Mouse (Mus musculus) G1E (cell line): ENCODE results near the gene Rab7. TPM values are rescaled to one million over a fixed set of nuclear protein-coding genes. Genes with fewer than 3 reads are reported as not detected.

Source experiments
- ATAC-seq: 2 replicates; pipeline ENCODE4 v1.8.0; 2016; ENCODE audit warnings: mild to moderate bottlenecking; ENCODE audit not compliant: insufficient number of reproducible peaks, poor library complexity, low FRiP score, severe bottlenecking; ENCODE audit errors: extremely low read depth
- DNase-seq: peaks from one replicate; pipeline ENCODE4 v3.0.0; 2012; ENCODE audit warnings: low spot score
- H3K27me3 ChIP-seq: 2 replicates; pipeline ENCODE4 v1.6.1; 2012; ENCODE audit warnings: mild to moderate bottlenecking, low read length, inconsistent platforms; ENCODE audit not compliant: insufficient read depth
- H3K36me3 ChIP-seq: replicated peaks from 2 replicates; pipeline ENCODE3; 2012; ENCODE audit warnings: mild to moderate bottlenecking, inconsistent platforms
- H3K4me1 ChIP-seq: 2 replicates; pipeline ENCODE4 v1.6.1; 2012; ENCODE audit warnings: low read depth, low read length, inconsistent platforms, mixed read lengths; ENCODE audit not compliant: insufficient read depth
- H3K4me3 ChIP-seq: 2 replicates; pipeline ENCODE4 v1.5.1; 2012; ENCODE audit warnings: low read depth, mild to moderate bottlenecking, inconsistent platforms, low read length, moderate library complexity, mixed read lengths
- H3K9me3 ChIP-seq: replicated peaks from 2 replicates; pipeline ENCODE4 v1.6.1; 2012; ENCODE audit warnings: inconsistent platforms
- CTCF ChIP-seq: IDR thresholded peaks from 2 replicates; pipeline ENCODE4 v1.5.1; 2012; ENCODE audit warnings: low read depth, low read length, inconsistent platforms, mixed read lengths
- GATA1 ChIP-seq: IDR thresholded peaks from 2 replicates; pipeline ENCODE4 v1.6.1; 2012; ENCODE audit warnings: borderline replicate concordance, low read length, inconsistent platforms, mixed read lengths
- GATA2 ChIP-seq: IDR thresholded peaks from 2 replicates; pipeline ENCODE4 v1.6.1; 2012; ENCODE audit warnings: low read depth, low read length, inconsistent platforms, borderline replicate concordance
- POLR2AphosphoS5 ChIP-seq: IDR thresholded peaks from 2 replicates; pipeline ENCODE4 v1.6.1; 2012; ENCODE audit warnings: low read depth, low read length, inconsistent platforms; ENCODE audit not compliant: insufficient replicate concordance
- TAL1 ChIP-seq: conservative IDR thresholded peaks from 2 replicates; pipeline ENCODE4 v1.6.1; 2012; ENCODE audit warnings: low read depth, low read length, inconsistent platforms, mixed read lengths
- polyA plus RNA-seq: library from polyadenylated mRNA; stranded (reverse); fragments of >175 nt; gene quantifications from 2 replicates; pipeline ENCODE4 v1.2.3, GENCODE M21; 2012
- total RNA-seq, 2 experiments: library from RNA; stranded (forward) in 1 of 2; stranded (reverse) in 1 of 2; fragments of 200-1000 nt in 1 of 2; fragments of >200 nt in 1 of 2; fragmentation: Nextera tagmentation in 1 of 2; gene quantifications; 2 replicates each; pipeline ENCODE4 v1.2.3; 2014 to 2017

Rab7 gene
- total and polyA plus RNA-seq, 3 experiments, result 89.5 to 419 (median 101) TPM

DNA sequence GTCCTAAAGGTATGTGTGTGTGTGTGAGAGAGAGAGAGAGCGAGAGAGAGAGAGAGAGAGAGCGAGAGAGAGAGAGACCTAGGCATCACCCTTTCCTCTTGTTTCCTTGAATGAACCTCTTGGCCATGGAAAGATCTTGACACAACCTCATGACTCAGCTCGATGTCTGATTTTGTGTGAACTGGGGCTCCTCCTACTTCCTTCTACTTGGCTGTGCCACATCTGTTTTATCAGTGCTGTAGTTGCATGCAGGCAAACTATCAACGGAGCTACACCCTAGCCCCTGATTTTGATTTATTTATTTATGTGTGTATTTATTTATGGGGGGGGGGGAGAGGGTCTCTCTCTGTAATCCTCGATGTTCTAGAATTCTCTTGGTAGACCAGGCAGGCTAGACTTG, 2.8 kb upstream of the Rab7 start:
- H3K4me3 ChIP-seq, result no peak overlapping the region
- peaks cover 40% of the 10 kb centered on the region for H3K4me1 ChIP-seq
- TF ChIP-seq CTCF, result no peak
- TF ChIP-seq POLR2AphosphoS5, result no peak
- TF ChIP-seq GATA2, result no peak
- no peak for TF ChIP-seq TAL1
- no peak for TF ChIP-seq GATA1
- DNase-seq, result peak; percentile 40
- peaks cover 7% of the 10 kb centered on the region for H3K36me3 ChIP-seq
- H3K27me3 ChIP-seq, result peaks cover 15% of the 10 kb centered on the region
- H3K9me3 ChIP-seq, result no peaks in the 10 kb centered on the region
- ATAC-seq, result peak; percentile 41; the same call in 1 of the 2 replicates

- no peak for ATAC-seq
- Histone ChIP-seq H3K4me3 (peak overlapping the region; percentile 93), H3K9me3 (no peaks in the 10 kb centered on the region), H3K36me3 (peaks cover 28% of the 10 kb centered on the region), H3K27me3 (no peaks in the 10 kb centered on the region), H3K4me1 (peaks cover 57% of the 10 kb centered on the region)
- TF ChIP-seq CTCF, result no peak
- TF ChIP-seq GATA2, result no peak
- no peak for TF ChIP-seq POLR2AphosphoS5
- TF ChIP-seq TAL1, result no peak
- TF ChIP-seq GATA1, result no peak
- no peak for DNase-seq
Observed at GRCm38 (mm10) chr6:88045406-88045766, 316 bp upstream of the Rab7 start.

DNA sequence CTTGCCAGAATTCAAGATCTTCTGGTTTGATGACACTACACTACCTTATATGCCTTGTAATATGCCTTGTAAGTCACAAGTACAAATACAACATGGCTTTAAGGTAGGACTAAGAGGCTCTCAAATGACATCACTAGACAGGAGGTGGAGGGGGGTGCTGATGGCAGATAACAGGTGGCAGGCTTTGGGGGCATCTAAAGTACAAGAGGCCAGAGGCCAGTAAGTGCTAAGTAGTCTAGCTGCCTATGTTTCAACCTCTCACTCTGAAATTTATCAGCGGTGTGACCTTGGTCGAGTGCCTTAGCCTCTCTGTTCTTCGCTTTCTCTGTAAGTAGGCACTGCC, 865 bp downstream of the Rab7 start:
- no peak for DNase-seq
- TF ChIP-seq CTCF (no peak), GATA2 (no peak), TAL1 (no peak), POLR2AphosphoS5 (no peak), GATA1 (no peak)

DNA sequence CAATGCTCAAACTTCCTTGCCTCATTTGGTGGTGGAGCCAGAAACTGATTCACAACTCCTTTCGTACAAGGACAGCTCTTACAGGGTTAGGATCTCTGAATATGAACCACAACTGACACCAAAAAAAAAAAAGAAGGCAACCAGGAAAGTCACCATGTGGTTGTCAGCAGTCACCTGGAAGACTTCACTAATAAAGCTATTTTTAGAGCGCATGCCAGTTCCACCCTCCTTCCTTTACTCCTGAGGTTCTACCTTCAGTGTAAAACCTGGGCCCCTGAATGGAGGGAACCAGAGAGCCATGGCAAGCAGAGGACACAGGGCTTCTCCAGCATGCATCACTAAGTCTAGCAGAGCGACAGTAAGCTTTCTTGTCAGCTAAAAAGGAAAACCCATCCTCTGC, 2.7 kb downstream of the Rab7 start:
- Histone ChIP-seq H3K36me3 (peaks cover 58% of the 10 kb centered on the region), H3K4me3 (no peak overlapping the region), H3K9me3 (no peaks in the 10 kb centered on the region), H3K4me1 (peaks cover 49% of the 10 kb centered on the region), H3K27me3 (no peaks in the 10 kb centered on the region)
- DNase-seq (no peak), ATAC-seq (no peak)
- TF ChIP-seq POLR2AphosphoS5 (no peak), GATA2 (no peak), TAL1 (no peak)

More for the DNA sequence above, 865 bp downstream of the Rab7 start:
- H3K36me3 ChIP-seq, result peaks cover 40% of the 10 kb centered on the region
- no peak for ATAC-seq
- no peaks in the 10 kb centered on the region for H3K27me3 ChIP-seq
- H3K4me3 ChIP-seq, result peak overlapping the region; percentile 93
- no peaks in the 10 kb centered on the region for H3K9me3 ChIP-seq
- H3K4me1 ChIP-seq, result peaks cover 59% of the 10 kb centered on the region

DNA sequence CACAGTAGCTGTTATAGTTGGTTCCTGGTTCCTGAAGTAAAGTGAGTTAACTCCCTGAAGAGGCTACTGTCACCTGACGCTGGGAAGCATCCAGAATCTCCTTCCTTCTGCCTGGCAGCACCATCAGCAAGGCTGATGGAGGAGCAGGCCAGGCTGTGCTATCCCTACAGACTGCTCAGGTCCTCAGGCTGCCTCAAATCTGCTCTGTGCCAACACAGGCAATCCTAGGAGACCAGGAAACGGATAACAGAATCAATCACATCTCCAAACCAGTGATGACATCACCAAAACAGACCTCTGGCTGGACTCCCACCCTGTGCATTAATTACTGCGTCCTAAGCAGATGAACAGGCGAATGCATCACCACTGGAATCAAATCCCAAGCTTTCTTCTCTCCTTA, 3.8 kb downstream of the Rab7 start:
- no peak for TF ChIP-seq POLR2AphosphoS5
- Histone ChIP-seq H3K4me3 (no peak overlapping the region), H3K36me3 (peaks cover 67% of the 10 kb centered on the region), H3K27me3 (no peaks in the 10 kb centered on the region), H3K4me1 (peaks cover 47% of the 10 kb centered on the region), H3K9me3 (no peaks in the 10 kb centered on the region)
- DNase-seq (no peak), ATAC-seq (no peak)

DNA sequence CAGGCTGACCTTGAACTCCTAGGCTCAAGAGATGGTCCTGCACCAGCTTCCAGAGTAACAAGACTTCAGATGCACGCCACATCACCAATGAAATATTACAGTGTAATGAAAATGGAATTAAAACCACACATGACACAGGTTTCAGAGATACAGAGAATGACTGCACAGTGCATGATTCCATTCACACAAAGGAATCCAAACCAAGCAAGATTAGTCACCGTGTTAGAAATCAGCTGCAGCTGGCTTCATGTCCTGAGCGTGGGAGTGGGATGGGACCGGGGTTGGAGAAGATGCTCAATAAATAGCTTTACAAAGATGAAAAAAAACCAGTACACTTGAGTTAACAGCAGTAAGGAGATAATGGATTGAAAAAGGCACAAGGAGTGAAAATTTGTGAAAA, 5.6 kb downstream of the Rab7 start:
- TF ChIP-seq GATA1, result no peak
- no peak for TF ChIP-seq TAL1
- no peak for TF ChIP-seq POLR2AphosphoS5
- no peak for TF ChIP-seq GATA2
- no peak for TF ChIP-seq CTCF
- DNase-seq, result no peak
- Histone ChIP-seq H3K27me3 (no peaks in the 10 kb centered on the region), H3K4me1 (peaks cover 46% of the 10 kb centered on the region), H3K36me3 (peaks cover 83% of the 10 kb centered on the region), H3K4me3 (no peak overlapping the region), H3K9me3 (no peaks in the 10 kb centered on the region)
- no peak for ATAC-seq

- no peak overlapping the region for H3K4me3 ChIP-seq
- DNase-seq, result no peak
- H3K27me3 ChIP-seq, result no peaks in the 10 kb centered on the region
- TF ChIP-seq GATA2 (no peak), TAL1 (no peak), CTCF (no peak), POLR2AphosphoS5 (no peak), GATA1 (no peak)
- H3K4me1 ChIP-seq, result peaks cover 31% of the 10 kb centered on the region
- H3K9me3 ChIP-seq, result no peaks in the 10 kb centered on the region
- H3K36me3 ChIP-seq, result peaks cover 87% of the 10 kb centered on the region
- ATAC-seq, result no peak
Observed at GRCm38 (mm10) chr6:88037471-88038045, 7.5 kb downstream of the Rab7 start.
